Mouse (Mus musculus) ES-Bruce4 (cell line): ENCODE measurements around the gene Mrgpra2b.
"Not testable (repeated sequence)": the region's sequence is repeated elsewhere in the genome, so short reads cannot be mapped to it uniquely, and the experiment has no call there.

ENCODE experiments used
- CTCF ChIP-seq: IDR thresholded peaks from one replicate; pipeline ENCODE4 v1.8.1; 2011; ENCODE audit warnings: low read depth, low read length
- POLR2A ChIP-seq: IDR thresholded peaks from one replicate; pipeline ENCODE4 v1.8.1; 2011; ENCODE audit warnings: low read length; ENCODE audit not compliant: insufficient read depth

DNA sequence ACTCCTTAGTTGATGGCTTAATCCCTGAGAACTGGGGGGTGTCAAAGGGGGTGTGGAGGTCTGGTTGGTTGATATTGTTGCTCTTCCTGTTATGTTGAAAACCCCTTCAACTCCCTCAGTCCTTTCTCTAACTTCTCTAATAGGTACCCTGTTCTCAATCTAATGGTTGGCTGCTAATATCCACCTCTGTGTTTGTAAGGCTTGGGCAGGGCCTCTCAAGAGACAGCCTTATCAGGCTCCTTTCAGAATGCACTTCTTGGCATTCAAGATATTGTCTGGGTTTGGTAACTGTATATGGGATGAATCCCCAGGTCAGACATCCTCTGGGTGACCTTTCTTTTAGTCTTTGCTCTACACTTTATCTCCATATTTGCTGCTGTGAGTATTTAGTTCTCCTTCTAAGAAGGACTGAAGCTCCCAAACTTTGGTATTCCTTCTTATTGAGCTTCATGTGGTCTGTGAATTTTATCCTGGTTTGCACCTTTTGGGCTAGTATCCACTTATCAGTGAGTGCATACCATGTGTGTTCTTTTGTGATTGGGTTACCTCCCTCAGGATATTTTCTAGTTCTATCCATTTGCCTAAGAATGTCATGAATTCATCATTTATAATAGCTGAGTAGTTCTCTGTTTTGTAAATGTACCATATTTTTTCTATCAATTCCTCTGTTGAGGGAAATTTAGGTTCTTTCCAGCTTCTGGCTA, 63.2 kb downstream of the Mrgpra2b start:
- not testable (repeated sequence) for TF ChIP-seq POLR2A, CTCF
